Mouse (Mus musculus) heart, adult 2 months (tissue): ENCODE measurements around the gene Rab3d. TPM values are rescaled to one million over a fixed set of nuclear protein-coding genes. Genes with fewer than 3 reads are reported as not detected.

Experiments used
- DNase-seq, 2 experiments: peaks; one replicate each; pipeline ENCODE4 v3.0.0; 2021
- H3K27ac ChIP-seq: fragments of 200-600 bp; 2 replicates; pipeline ENCODE4 v1.8.1; 2022
- H3K27me3 ChIP-seq: fragments of 200-500 bp; 2 replicates; pipeline ENCODE4 v1.6.1; 2012; ENCODE audit warnings: mild to moderate bottlenecking, low read length, inconsistent platforms, mixed read lengths; ENCODE audit not compliant: control insufficient read depth, insufficient read depth
- H3K36me3 ChIP-seq: fragments of 200-500 bp; 2 replicates; pipeline ENCODE4 v1.6.1; 2012; ENCODE audit warnings: low read length, inconsistent platforms; ENCODE audit not compliant: control insufficient read depth, insufficient read depth
- H3K4me1 ChIP-seq: fragments of 200-500 bp; 2 replicates; pipeline ENCODE4 v1.6.1; 2011; ENCODE audit warnings: low read length; ENCODE audit not compliant: control insufficient read depth, insufficient read depth
- H3K4me3 ChIP-seq: fragments of 200-600 bp; 2 replicates; pipeline ENCODE4 v1.8.1; 2022
- H3K79me2 ChIP-seq: fragments of 200-500 bp; replicated peaks from 2 replicates; pipeline ENCODE4 v1.6.1; 2012; ENCODE audit warnings: mild to moderate bottlenecking, inconsistent platforms, low read length, moderate library complexity, mixed read lengths; ENCODE audit not compliant: control insufficient read depth, insufficient read depth
- H3K9ac ChIP-seq: fragments of 200-500 bp; 2 replicates; pipeline ENCODE4 v1.6.1; 2012; ENCODE audit warnings: low read depth, mild to moderate bottlenecking, control low read depth, inconsistent platforms, low read length, mixed read lengths
- CTCF ChIP-seq: fragments of 200-600 bp; IDR thresholded peaks from 2 replicates; pipeline ENCODE4 v1.8.1; 2022; ENCODE audit warnings: antibody characterized with exemption, mild to moderate bottlenecking, moderate library complexity
- EP300 ChIP-seq: fragments of 200-500 bp; IDR thresholded peaks from 2 replicates; pipeline ENCODE4 v1.6.1; 2011; ENCODE audit warnings: low read depth, low read length, control low read depth; ENCODE audit not compliant: insufficient read depth
- POLR2A ChIP-seq: fragments of 200-500 bp; IDR thresholded peaks from 2 replicates; pipeline ENCODE4 v1.6.1; 2011; ENCODE audit warnings: mild to moderate bottlenecking, low read depth, low read length, control low read depth; ENCODE audit not compliant: insufficient read depth
- WGBS: fragments of 180-500 bp; shearing (Covaris S2); methylation state at CpG from one replicate; pipeline ENCODE4 v1.1.7; 2018; 5-methylcytosine and 5-hydroxymethylcytosine counted together
- intact Hi-C: fragments of 180-260 bp; cut with DNase I; formaldehyde crosslinking; loops from one replicate; pipeline ENCODE4 v1.15.1; 2025
- polyA plus RNA-seq: library from polyadenylated mRNA; depleted of rRNA; stranded (reverse); fragments of >200 nt; gene quantifications from 2 replicates; pipeline ENCODE4 v1.2.3, GENCODE M21; 2012
- total RNA-seq, 2 experiments: library from RNA; stranded (reverse); gene quantifications; 2 replicates each; pipeline ENCODE4 v1.2.3; 2021

Rab3d gene
- total and polyA plus RNA-seq, 3 experiments = 12.4 to 22.8 (median 13.5) TPM

GRCm38 (mm10) chr9:21947540-21948130 lies 29.6 kb upstream of the Rab3d start:
- no peak overlapping the region for H3K4me3 ChIP-seq
- TF ChIP-seq POLR2A (no peak), EP300 (no peak), CTCF (no peak)
- H3K9ac ChIP-seq = no peak overlapping the region
- peaks cover 5% of the 10 kb centered on the region for H3K27me3 ChIP-seq
- H3K27ac ChIP-seq = no peak overlapping the region
- WGBS = 8% methylated on average over 28 of the region's 28 CpGs
- intact Hi-C loops = no loop called here
- H3K4me1 ChIP-seq = no peaks in the 10 kb centered on the region
- no peaks in the 10 kb centered on the region for H3K79me2 ChIP-seq
- no peak for DNase-seq
- H3K36me3 ChIP-seq = no peaks in the 10 kb centered on the region

- intact Hi-C loops = no loop called here
- TF ChIP-seq POLR2A (no peak), CTCF (no peak), EP300 (no peak)
- no peaks in the 10 kb centered on the region for H3K79me2 ChIP-seq
- WGBS = 15% methylated on average over 23 of the region's 23 CpGs
- DNase-seq = no peak
- no peaks in the 10 kb centered on the region for H3K36me3 ChIP-seq
- H3K9ac ChIP-seq = no peak overlapping the region
- H3K27me3 ChIP-seq = peaks cover 5% of the 10 kb centered on the region
- no peak overlapping the region for H3K4me3 ChIP-seq
- H3K4me1 ChIP-seq = no peaks in the 10 kb centered on the region
- H3K27ac ChIP-seq = no peak overlapping the region
These were observed 26.3 kb upstream of the Rab3d start for GRCm38 (mm10) chr9:21944267-21944666.

GRCm38 (mm10) chr9:21943638-21944037 lies 25.6 kb upstream of the Rab3d start:
- WGBS = 46% methylated on average over 12 of the region's 12 CpGs
- no peaks in the 10 kb centered on the region for H3K79me2 ChIP-seq
- no peak overlapping the region for H3K4me3 ChIP-seq
- no peak for DNase-seq
- intact Hi-C loops = no loop called here
- TF ChIP-seq EP300 = no peak
- no peak for TF ChIP-seq CTCF
- TF ChIP-seq POLR2A = no peak
- H3K27ac ChIP-seq = no peak overlapping the region
- no peaks in the 10 kb centered on the region for H3K36me3 ChIP-seq
- no peak overlapping the region for H3K9ac ChIP-seq
- peaks cover 5% of the 10 kb centered on the region for H3K27me3 ChIP-seq
- no peaks in the 10 kb centered on the region for H3K4me1 ChIP-seq

GRCm38 (mm10) chr9:21943046-21943445 lies 25.1 kb upstream of the Rab3d start:
- no peaks in the 10 kb centered on the region for H3K79me2 ChIP-seq
- intact Hi-C loops = no loop called here

GRCm38 (mm10) chr9:21938234-21938855 lies 20.4 kb upstream of the Rab3d start:
- Histone ChIP-seq H3K27ac (no peak overlapping the region), H3K4me3 (no peak overlapping the region), H3K4me1 (no peaks in the 10 kb centered on the region), H3K36me3 (no peaks in the 10 kb centered on the region), H3K27me3 (peaks cover under 1% of the 10 kb centered on the region; the same call in 1 of the 2 replicates), H3K9ac (no peak overlapping the region), H3K79me2 (no peaks in the 10 kb centered on the region)
- TF ChIP-seq POLR2A (no peak), CTCF (no peak), EP300 (no peak)
- 83% methylated on average over 4 of the region's 4 CpGs for WGBS
- DNase-seq = no peak
- intact Hi-C loops = no loop called here

More at GRCm38 (mm10) chr9:21943046-21943445, 25.1 kb upstream of the Rab3d start:
- H3K36me3 ChIP-seq = no peaks in the 10 kb centered on the region
- WGBS = 73% methylated on average over 11 of the region's 12 CpGs
- H3K27ac ChIP-seq = no peak overlapping the region
- H3K4me1 ChIP-seq = no peaks in the 10 kb centered on the region
- no peak for DNase-seq
- no peak overlapping the region for H3K4me3 ChIP-seq
- no peak overlapping the region for H3K9ac ChIP-seq
- TF ChIP-seq EP300 = no peak
- TF ChIP-seq CTCF = no peak
- TF ChIP-seq POLR2A = no peak
- H3K27me3 ChIP-seq = peaks cover 5% of the 10 kb centered on the region

GRCm38 (mm10) chr9:21937711-21938175 lies 19.8 kb upstream of the Rab3d start:
- no peaks in the 10 kb centered on the region for H3K4me1 ChIP-seq
- H3K79me2 ChIP-seq = no peaks in the 10 kb centered on the region
- WGBS = 92% methylated on average over 4 of the region's 4 CpGs
- TF ChIP-seq POLR2A (no peak), EP300 (no peak), CTCF (no peak)
- H3K27me3 ChIP-seq = no peaks in the 10 kb centered on the region
- no peak overlapping the region for H3K27ac ChIP-seq
- DNase-seq = no peak
- intact Hi-C loops = no loop called here
- no peak overlapping the region for H3K9ac ChIP-seq
- H3K4me3 ChIP-seq = no peak overlapping the region
- H3K36me3 ChIP-seq = no peaks in the 10 kb centered on the region
